Mouse (Mus musculus) spleen, adult 2 months (tissue): ENCODE data around the gene Btg2. TPM values are rescaled to one million over a fixed set of nuclear protein-coding genes. Genes with fewer than 3 reads are reported as not detected.
A peak's percentile ranks its signal among the peaks of the same experiment; 100 is the strongest.

Source experiments
- DNase-seq, 2 experiments: peaks; one replicate each; pipeline versions ENCODE4 v3.0.0 to v3.0.0-alpha.2; 2012 to 2021; ENCODE audit warnings: low spot score in 2 of 2, low read depth in 1 of 2
- H3K27ac ChIP-seq: fragments of 200-500 bp; 2 replicates; pipeline ENCODE4 v1.5.1; 2012; ENCODE audit warnings: low read length, inconsistent platforms; ENCODE audit not compliant: insufficient read depth
- H3K27me3 ChIP-seq: fragments of 200-500 bp; 2 replicates; pipeline ENCODE4 v1.6.1; 2012; ENCODE audit warnings: mild to moderate bottlenecking, moderate library complexity, low read length, inconsistent platforms; ENCODE audit not compliant: control insufficient read depth, insufficient read depth
- H3K36me3 ChIP-seq: fragments of 200-500 bp; 2 replicates; pipeline ENCODE4 v1.6.1; 2012; ENCODE audit warnings: mild to moderate bottlenecking, low read length, inconsistent platforms; ENCODE audit not compliant: control insufficient read depth, insufficient read depth
- H3K4me1 ChIP-seq: fragments of 200-500 bp; 2 replicates; pipeline ENCODE4 v1.6.1; 2011; ENCODE audit warnings: inconsistent platforms; ENCODE audit not compliant: control insufficient read depth, insufficient read depth, insufficient read length
- H3K4me3 ChIP-seq: fragments of 200-500 bp; 2 replicates; pipeline ENCODE4 v1.5.1; 2011; ENCODE audit warnings: mild to moderate bottlenecking, inconsistent platforms; ENCODE audit not compliant: insufficient read depth, insufficient read length; ENCODE audit errors: extremely low read depth
- CTCF ChIP-seq: fragments of 200-500 bp; IDR thresholded peaks from 2 replicates; pipeline ENCODE4 v1.5.1; 2011; ENCODE audit warnings: mild to moderate bottlenecking, inconsistent platforms; ENCODE audit not compliant: insufficient read depth, insufficient read length, insufficient replicate concordance; ENCODE audit errors: extremely low read depth
- POLR2A ChIP-seq: fragments of 200-500 bp; IDR thresholded peaks from 2 replicates; pipeline ENCODE4 v1.6.1; 2011; ENCODE audit warnings: low read depth, low read length, inconsistent platforms
- WGBS: fragments of 180-500 bp; shearing (Covaris S2); methylation state at CpG from one replicate; pipeline ENCODE4 v1.1.7; 2018; 5-methylcytosine and 5-hydroxymethylcytosine counted together
- polyA plus RNA-seq: library from polyadenylated mRNA; depleted of rRNA; stranded (reverse); fragments of >200 nt; gene quantifications from 2 replicates; pipeline ENCODE4 v1.2.3, GENCODE M21; 2012

Btg2 gene
- polyA plus RNA-seq, 1 experiment, result 115 TPM

DNA sequence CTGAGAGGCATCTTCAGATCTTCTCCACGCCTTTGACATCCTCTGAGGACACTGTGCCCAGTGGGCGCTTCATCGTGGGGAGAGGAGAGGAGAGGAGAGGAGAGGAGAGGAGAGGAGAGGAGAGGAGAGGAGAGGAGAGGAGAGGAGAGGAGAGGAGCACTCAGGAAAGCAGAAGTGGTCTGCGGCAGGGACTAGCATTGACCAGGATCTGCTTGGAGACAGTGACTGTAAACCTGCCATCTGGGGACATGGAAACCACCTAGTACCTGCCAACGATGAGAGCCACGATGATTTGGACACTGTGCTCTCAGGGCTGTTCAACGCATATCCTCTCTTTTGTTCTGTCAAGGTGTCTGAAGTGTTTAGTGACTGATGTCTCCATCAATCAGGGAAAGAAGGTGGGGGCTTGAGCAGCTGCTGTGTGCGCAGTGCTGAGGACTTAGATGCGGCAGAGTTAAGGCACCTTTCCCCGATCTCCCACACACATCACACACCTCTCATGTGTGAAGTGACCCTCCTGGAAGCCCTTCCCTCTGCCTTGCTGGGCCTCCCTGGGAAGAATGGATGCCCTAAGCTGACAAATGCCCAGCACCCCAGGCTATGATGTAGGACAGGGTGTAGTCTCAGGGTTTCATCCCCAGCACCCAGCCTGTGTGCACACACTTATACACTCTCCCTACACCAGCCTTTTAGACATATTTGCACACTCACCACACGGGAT, 26.3 kb upstream of the Btg2 start:
- no peak for DNase-seq
- Histone ChIP-seq H3K4me1 (no peaks in the 10 kb centered on the region), H3K27ac (no peak overlapping the region), H3K27me3 (no peaks in the 10 kb centered on the region), H3K4me3 (no peak overlapping the region), H3K36me3 (no peaks in the 10 kb centered on the region)
- TF ChIP-seq POLR2A, result no peak
- TF ChIP-seq CTCF, result no peak
- whole genome bisulfite sequencing, result 54% methylated on average over 9 of the region's 11 CpGs

DNA sequence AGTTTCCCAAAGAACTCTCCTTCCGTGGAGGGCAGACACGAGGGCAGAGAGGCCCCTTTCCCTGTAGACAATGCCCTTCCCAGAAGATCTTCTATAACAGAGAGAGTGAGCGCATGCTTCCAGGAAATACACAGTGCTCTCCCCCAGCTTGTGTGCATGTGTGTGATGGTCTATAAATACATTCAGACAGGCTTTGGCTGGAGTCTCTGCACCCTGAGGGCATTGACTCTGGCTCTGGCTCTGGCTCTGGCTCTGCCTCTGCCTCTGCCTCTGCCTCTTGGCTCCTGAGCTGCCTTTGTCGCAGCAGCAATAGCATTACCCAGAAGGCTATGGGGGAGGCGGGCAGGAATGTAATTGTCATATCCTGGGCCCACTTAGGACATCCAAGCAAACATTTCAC, 24.9 kb upstream of the Btg2 start:
- DNase-seq, result no peak
- no peak overlapping the region for H3K27ac ChIP-seq
- 88% methylated on average over 5 of the region's 5 CpGs for WGBS
- H3K4me3 ChIP-seq, result no peak overlapping the region
- TF ChIP-seq POLR2A (no peak), CTCF (no peak)
- H3K27me3 ChIP-seq, result no peaks in the 10 kb centered on the region
- H3K4me1 ChIP-seq, result peaks cover 4% of the 10 kb centered on the region; the same call in 1 of the 2 replicates
- H3K36me3 ChIP-seq, result no peaks in the 10 kb centered on the region

DNA sequence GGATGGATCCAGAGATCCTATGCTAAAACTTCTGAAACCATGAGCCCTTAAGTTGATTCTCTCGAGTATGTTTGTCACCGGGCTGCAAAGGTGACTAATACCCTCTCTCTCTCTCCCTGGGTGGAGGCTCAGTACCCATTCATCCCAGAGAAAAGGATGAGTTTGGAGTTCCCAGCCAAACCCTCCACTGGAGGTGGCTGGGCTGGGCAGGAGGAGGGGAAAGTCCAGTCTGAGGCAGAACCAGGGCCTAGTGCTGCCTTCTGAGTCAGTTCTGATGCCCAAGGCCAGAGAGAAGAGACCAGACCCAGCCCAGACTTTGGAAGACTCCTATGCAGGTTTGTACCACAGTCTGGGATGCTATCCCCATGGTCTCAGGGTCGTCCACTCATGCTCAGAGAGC, 22.7 kb upstream of the Btg2 start:
- Histone ChIP-seq H3K27me3 (no peaks in the 10 kb centered on the region), H3K4me1 (peaks cover 20% of the 10 kb centered on the region), H3K27ac (no peak overlapping the region), H3K4me3 (no peak overlapping the region), H3K36me3 (no peaks in the 10 kb centered on the region)
- WGBS, result 87% methylated on average over 3 of the region's 3 CpGs
- TF ChIP-seq CTCF, result no peak
- TF ChIP-seq POLR2A, result no peak
- DNase-seq, result no peak

DNA sequence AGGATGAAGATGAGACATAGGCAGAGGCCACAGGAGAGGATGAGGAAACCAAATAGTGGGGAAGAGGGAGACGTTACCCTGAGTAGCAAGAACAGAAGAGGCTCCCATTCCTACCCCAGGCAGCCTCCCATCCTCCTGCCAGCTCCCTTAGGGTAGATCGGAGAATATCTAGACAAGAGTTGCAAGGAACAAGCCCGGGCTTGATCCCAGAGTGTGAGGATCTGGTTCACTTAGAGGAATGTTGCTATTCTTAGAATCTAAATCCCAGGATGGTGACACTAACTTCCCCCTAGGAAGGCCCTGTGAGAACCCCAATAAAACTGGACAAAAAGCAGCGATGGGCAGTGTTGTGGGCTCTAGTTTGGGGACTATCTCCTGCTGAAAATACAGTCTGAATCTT, 22.0 kb upstream of the Btg2 start:
- no peaks in the 10 kb centered on the region for H3K27me3 ChIP-seq
- no peak overlapping the region for H3K4me3 ChIP-seq
- H3K36me3 ChIP-seq, result no peaks in the 10 kb centered on the region
- TF ChIP-seq CTCF, result no peak
- no peak for TF ChIP-seq POLR2A
- H3K4me1 ChIP-seq, result peaks cover 27% of the 10 kb centered on the region
- DNase-seq, result no peak
- WGBS, result 89% methylated on average over 4 of the region's 4 CpGs
- no peak overlapping the region for H3K27ac ChIP-seq

DNA sequence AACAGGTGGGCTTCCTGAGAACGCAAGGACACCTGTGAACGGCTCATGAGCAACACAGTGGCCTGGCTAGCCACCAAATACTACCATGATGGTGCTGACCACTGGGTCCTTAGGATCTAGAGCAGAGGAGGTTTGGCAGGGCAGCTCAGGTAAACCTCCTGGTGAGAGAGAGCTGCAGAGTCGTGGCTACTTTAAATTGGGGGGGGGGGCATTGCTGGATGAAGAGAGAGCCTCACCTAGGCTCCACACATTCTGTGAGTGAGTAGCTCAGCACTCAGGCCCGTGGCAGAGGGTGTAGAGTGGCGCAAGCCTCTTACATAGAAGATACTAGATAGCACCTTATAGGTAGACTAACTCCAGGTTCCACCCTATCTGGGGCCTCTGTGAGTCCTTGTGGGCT, 21.5 kb upstream of the Btg2 start:
- TF ChIP-seq CTCF, result no peak
- TF ChIP-seq POLR2A, result no peak
- 88% methylated on average over 5 of the region's 5 CpGs for WGBS
- Histone ChIP-seq H3K27me3 (no peaks in the 10 kb centered on the region), H3K36me3 (no peaks in the 10 kb centered on the region), H3K4me1 (peaks cover 32% of the 10 kb centered on the region), H3K27ac (no peak overlapping the region), H3K4me3 (no peak overlapping the region)
- DNase-seq, result no peak

DNA sequence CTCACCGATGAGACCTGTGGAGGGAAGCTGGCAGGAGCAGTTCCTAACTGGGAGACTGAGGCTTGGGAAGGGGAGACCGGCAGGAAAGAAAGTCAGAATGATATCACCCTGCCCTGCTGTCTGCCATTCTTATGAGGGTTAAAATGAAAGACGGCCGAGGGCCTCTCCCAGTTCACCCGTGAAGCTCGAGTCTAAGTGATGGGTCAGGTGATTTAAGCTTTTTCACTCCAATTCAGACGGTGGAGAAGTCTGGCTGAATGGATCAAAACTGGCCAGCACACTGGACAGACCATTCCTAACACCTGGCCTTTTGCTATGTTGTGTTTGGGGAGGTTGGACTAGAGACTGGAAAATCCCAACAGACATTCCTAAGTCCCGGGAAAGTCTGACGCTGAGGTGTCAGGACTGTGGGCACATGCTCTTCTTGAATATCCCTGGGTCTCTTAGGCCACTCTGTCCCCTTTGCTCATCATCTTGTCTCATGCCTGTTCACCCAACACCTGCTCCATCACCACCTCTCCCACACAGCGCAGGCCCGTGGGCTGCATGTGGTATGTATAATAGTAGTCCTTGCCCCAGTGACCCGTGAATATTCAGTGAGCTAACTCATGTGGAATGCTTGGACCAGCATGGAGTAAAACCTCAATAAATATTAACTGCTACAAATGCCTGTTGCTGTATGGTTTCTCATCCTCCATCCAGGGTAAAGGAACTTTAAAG, 20.8 kb upstream of the Btg2 start:
- peaks cover 39% of the 10 kb centered on the region for H3K4me1 ChIP-seq
- H3K27ac ChIP-seq, result peak overlapping the region; percentile 91
- no peak for TF ChIP-seq CTCF
- TF ChIP-seq POLR2A, result no peak
- H3K36me3 ChIP-seq, result no peaks in the 10 kb centered on the region
- H3K4me3 ChIP-seq, result peak overlapping the region; percentile 74
- no peak for DNase-seq
- WGBS, result 31% methylated on average over 12 of the region's 12 CpGs
- no peaks in the 10 kb centered on the region for H3K27me3 ChIP-seq

DNA sequence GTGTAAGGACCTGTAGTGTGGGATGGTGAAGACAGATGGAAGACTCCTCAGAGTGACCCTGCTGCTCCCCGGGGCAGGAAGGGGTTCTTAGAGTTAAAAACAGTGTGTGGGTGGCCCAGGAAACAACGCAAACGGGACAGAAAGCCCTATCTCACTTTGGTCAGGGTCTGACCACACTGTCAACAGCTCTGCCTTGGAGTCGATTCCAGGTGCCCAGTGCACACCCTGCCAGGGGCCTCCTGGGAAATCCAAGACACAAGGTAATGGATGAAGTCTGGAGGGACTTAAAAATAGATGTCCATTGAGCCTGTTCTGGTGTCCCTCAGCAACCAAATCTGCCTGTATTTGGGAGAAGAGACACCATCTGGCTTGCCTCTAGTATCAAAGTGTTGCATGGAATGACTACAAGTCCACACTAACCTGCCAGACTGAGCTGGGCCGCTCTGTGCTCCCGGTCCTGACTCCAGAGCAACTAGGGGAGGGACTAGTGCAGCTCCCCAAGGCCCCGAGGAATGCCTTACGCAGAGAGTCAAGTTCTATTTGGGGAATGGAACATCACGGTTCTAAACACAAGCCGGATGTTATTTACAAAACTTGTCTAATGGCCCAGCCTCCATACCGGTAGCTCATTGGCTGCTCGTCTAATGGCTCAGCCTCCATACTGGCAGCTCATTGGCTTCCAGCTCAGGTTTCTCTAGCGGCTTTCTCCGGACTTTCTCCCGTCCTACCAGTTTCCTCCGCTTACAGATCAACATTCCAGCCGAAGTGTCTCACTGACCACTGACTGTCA, 20.0 kb upstream of the Btg2 start:
- WGBS, result under 1% methylated on average over 17 of the region's 17 CpGs
- TF ChIP-seq POLR2A, result peak; percentile 56
- no peak for TF ChIP-seq CTCF
- Histone ChIP-seq H3K27me3 (no peaks in the 10 kb centered on the region), H3K4me3 (peak overlapping the region; percentile 74), H3K36me3 (no peaks in the 10 kb centered on the region), H3K4me1 (peaks cover 46% of the 10 kb centered on the region), H3K27ac (peak overlapping the region; percentile 91)
- DNase-seq, result peak; percentile 60 to 82
